Mouse (Mus musculus) stomach, postnatal 0 days (tissue): Measurements from ENCODE around the gene Mtpn. TPM values are rescaled to one million over a fixed set of nuclear protein-coding genes. Genes with fewer than 3 reads are reported as not detected.

Experiments used
- ATAC-seq: fragments of 200-750 bp; cut with Nextera tagmentation; 2 replicates; pipeline ENCODE4 v1.8.0; 2017; ENCODE audit not compliant: low FRiP score, low TSS enrichment
- DNase-seq: peaks from one replicate; pipeline ENCODE4 v3.0.0-alpha.2; 2016; ENCODE audit warnings: low spot score
- H3K27ac ChIP-seq: fragments of 300-500 bp; sonication (generic); replicated peaks from 2 replicates; pipeline ENCODE4 v1.5.1; 2014; ENCODE audit warnings: mild to moderate bottlenecking, control low read depth
- H3K27me3 ChIP-seq: fragments of 300-500 bp; sonication (generic); 2 replicates; pipeline ENCODE4 v1.6.1; 2014; ENCODE audit warnings: low read length; ENCODE audit not compliant: control insufficient read depth, insufficient read depth
- H3K36me3 ChIP-seq: fragments of 300-500 bp; sonication (generic); 2 replicates; pipeline ENCODE4 v1.6.1; 2014; ENCODE audit warnings: low read length, mixed read lengths; ENCODE audit not compliant: control insufficient read depth, insufficient read depth
- H3K4me1 ChIP-seq: fragments of 300-500 bp; sonication (generic); replicated peaks from 2 replicates; pipeline ENCODE4 v1.6.1; 2014; ENCODE audit warnings: antibody characterized with exemption; ENCODE audit not compliant: control insufficient read depth, insufficient read depth
- H3K4me2 ChIP-seq: fragments of 300-500 bp; sonication (generic); replicated peaks from 2 replicates; pipeline ENCODE4 v1.6.1; 2014; ENCODE audit warnings: low read depth, mild to moderate bottlenecking, control low read depth, moderate library complexity
- H3K4me3 ChIP-seq: fragments of 300-500 bp; sonication (generic); 2 replicates; pipeline ENCODE4 v1.5.1; 2014; ENCODE audit warnings: low read depth, low read length, control low read depth
- H3K9ac ChIP-seq: fragments of 300-500 bp; sonication (generic); 2 replicates; pipeline ENCODE4 v1.6.1; 2014; ENCODE audit warnings: mild to moderate bottlenecking, low read length, control low read depth, mixed read lengths
- H3K9me3 ChIP-seq: fragments of 300-500 bp; sonication (generic); 2 replicates; pipeline ENCODE4 v1.6.1; 2016; ENCODE audit warnings: low read length; ENCODE audit not compliant: control insufficient read depth
- CTCF ChIP-seq: IDR thresholded peaks from 2 replicates; pipeline ENCODE4 v1.5.1; 2016; ENCODE audit warnings: antibody characterized with exemption, low read depth, mild to moderate bottlenecking, moderate library complexity
- EP300 ChIP-seq: optimal IDR thresholded peaks from 2 replicates; pipeline ENCODE3; 2016; ENCODE audit warnings: antibody characterized with exemption
- WGBS: fragments of 180-500 bp; shearing (Covaris S2); extraction: QIAGEN DNeasy Blood & Tissue Kit; methylation state at CpG from one replicate; pipeline ENCODE4 v1.1.7; 2014; 5-methylcytosine and 5-hydroxymethylcytosine counted together
- polyA plus RNA-seq: library from polyadenylated mRNA; unstranded; fragments of >200 nt; fragmentation: Nextera tagmentation; extraction: Ambion mirVana; gene quantifications from 2 replicates; pipeline ENCODE4 v1.2.1, GENCODE M21; 2015

Gene Mtpn
- polyA plus RNA-seq, 1 experiment from 2014 or later: 77.4 TPM

- no peak for TF ChIP-seq CTCF
- no peak for TF ChIP-seq EP300
- WGBS: 91% methylated on average over 9 of the region's 9 CpGs
- Histone ChIP-seq H3K9me3 (no peaks in the 10 kb centered on the region), H3K4me3 (no peak overlapping the region), H3K36me3 (no peaks in the 10 kb centered on the region), H3K27ac (no peak overlapping the region), H3K4me1 (no peaks in the 10 kb centered on the region), H3K9ac (no peak overlapping the region), H3K27me3 (no peaks in the 10 kb centered on the region), H3K4me2 (no peak overlapping the region)
- no peak for DNase-seq
- no peak for ATAC-seq
Measured at GRCm38 (mm10) chr6:35540377-35540776, 689 bp upstream of the Mtpn start.

GRCm38 (mm10) chr6:35538757-35539303 lies 858 bp downstream of the Mtpn start:
- Histone ChIP-seq H3K27ac (peak overlapping the region; percentile 90), H3K36me3 (no peaks in the 10 kb centered on the region), H3K4me1 (no peaks in the 10 kb centered on the region), H3K4me3 (peak overlapping the region; percentile 97), H3K9ac (peak overlapping the region; percentile 96), H3K27me3 (no peaks in the 10 kb centered on the region), H3K9me3 (no peaks in the 10 kb centered on the region), H3K4me2 (peak overlapping the region; percentile 50)
- TF ChIP-seq CTCF (no peak), EP300 (no peak)
- ATAC-seq (no peak), DNase-seq (no peak)
- 1% methylated on average over 21 of the region's 21 CpGs for WGBS

GRCm38 (mm10) chr6:35536021-35536420 lies 3.7 kb downstream of the Mtpn start:
- no peaks in the 10 kb centered on the region for H3K27me3 ChIP-seq
- no peak overlapping the region for H3K9ac ChIP-seq
- ATAC-seq (no peak), DNase-seq (no peak)
- TF ChIP-seq EP300: no peak
- no peak for TF ChIP-seq CTCF
- no peak overlapping the region for H3K4me3 ChIP-seq
- H3K27ac ChIP-seq: no peak overlapping the region
- H3K4me2 ChIP-seq: no peak overlapping the region
- WGBS: 74% methylated on average over 7 of the region's 7 CpGs
- no peaks in the 10 kb centered on the region for H3K4me1 ChIP-seq
- H3K36me3 ChIP-seq: no peaks in the 10 kb centered on the region
- H3K9me3 ChIP-seq: no peaks in the 10 kb centered on the region

- TF ChIP-seq EP300 (no peak), CTCF (no peak)
- ATAC-seq (no peak), DNase-seq (no peak)
- H3K4me2 ChIP-seq: no peak overlapping the region
- peaks cover 9% of the 10 kb centered on the region for H3K36me3 ChIP-seq
- no peak overlapping the region for H3K4me3 ChIP-seq
- no peaks in the 10 kb centered on the region for H3K4me1 ChIP-seq
- no peaks in the 10 kb centered on the region for H3K9me3 ChIP-seq
- no peaks in the 10 kb centered on the region for H3K27me3 ChIP-seq
- H3K9ac ChIP-seq: no peak overlapping the region
- H3K27ac ChIP-seq: no peak overlapping the region
Measured at GRCm38 (mm10) chr6:35513362-35513761, 26.3 kb downstream of the Mtpn start.

- H3K9me3 ChIP-seq: no peaks in the 10 kb centered on the region
- TF ChIP-seq CTCF (no peak), EP300 (no peak)
- DNase-seq (no peak), ATAC-seq (no peak)
- H3K36me3 ChIP-seq: no peaks in the 10 kb centered on the region
- 88% methylated on average over 2 of the region's 2 CpGs for WGBS
- H3K4me1 ChIP-seq: no peaks in the 10 kb centered on the region
- H3K9ac ChIP-seq: no peak overlapping the region
- H3K27ac ChIP-seq: no peak overlapping the region
- H3K4me3 ChIP-seq: no peak overlapping the region
- no peak overlapping the region for H3K4me2 ChIP-seq
- no peaks in the 10 kb centered on the region for H3K27me3 ChIP-seq
Measured at GRCm38 (mm10) chr6:35504781-35505180, 34.9 kb downstream of the Mtpn start.

GRCm38 (mm10) chr6:35502904-35503303 lies 36.8 kb downstream of the Mtpn start:
- DNase-seq (no peak), ATAC-seq (no peak)
- Histone ChIP-seq H3K4me3 (no peak overlapping the region), H3K27ac (no peak overlapping the region), H3K9me3 (no peaks in the 10 kb centered on the region), H3K4me2 (no peak overlapping the region), H3K27me3 (no peaks in the 10 kb centered on the region), H3K9ac (no peak overlapping the region), H3K4me1 (no peaks in the 10 kb centered on the region), H3K36me3 (no peaks in the 10 kb centered on the region)
- no peak for TF ChIP-seq CTCF
- no peak for TF ChIP-seq EP300
- WGBS: 68% methylated on average over 2 of the region's 2 CpGs
